Mouse (Mus musculus): ENCODE measurements at regions not wholly inside any gene's neighbourhood (a gene's known extent, or its start where the extent isn't known, plus 50 kb on each side); places are given as distances from the start of the nearest gene placed in this dataset.

- no peak for TF ChIP-seq USF1 (IDR thresholded peaks at IDR 0.05; ENCODE audit: low read depth)
- no peak for TF ChIP-seq E2F4 (IDR thresholded peaks at IDR 0.05; ENCODE audit: insufficient read depth)
- no peak for TF ChIP-seq POLR2AphosphoS2 (IDR thresholded peaks at IDR 0.05; ENCODE audit: insufficient read length, low read depth)
- TF ChIP-seq REST (IDR thresholded peaks at IDR 0.05; ENCODE audit: insufficient read depth, insufficient read length) = no peak
- no peak for TF ChIP-seq MYOG (IDR thresholded peaks at IDR 0.05; ENCODE audit: control insufficient read depth in 1 of 3, insufficient read depth in 1 of 3, insufficient read length in 2 of 3, low read depth in 2 of 3)
- TF ChIP-seq POLR2A (IDR thresholded peaks at IDR 0.05; ENCODE audit: insufficient read length, low read depth) = no peak
- no peak for TF ChIP-seq MAX (IDR thresholded peaks at IDR 0.05; ENCODE audit: low read depth)
- TF ChIP-seq MYOD1 (IDR thresholded peaks at IDR 0.05; ENCODE audit: control insufficient read depth in 1 of 3, insufficient read length in 2 of 3, low read depth in 2 of 3) = no peak
- TF ChIP-seq SRF (IDR thresholded peaks at IDR 0.05; ENCODE audit: control insufficient read depth, insufficient read length, low read depth) = no peak
These were observed 216.3 kb upstream of the Slc30a5 start for GRCm38 (mm10) chr13:101049511-101049910.
